Mouse (Mus musculus): Measurements from ENCODE around the gene Mat2a. TPM values are rescaled to one million over a fixed set of nuclear protein-coding genes. Genes with fewer than 3 reads are reported as not detected.
A peak's percentile ranks its signal among the peaks of the same experiment; 100 is the strongest.

Gene Mat2a
- 165 and 171 TPM in 2 replicates for polyA plus RNA-seq (2015; fragmentation: Nextera tagmentation; extraction: Ambion mirVana)

- DNase-seq (ENCODE audit: low spot score) (peak; percentile 96), ATAC-seq (peak; percentile 92)
- TF ChIP-seq EP300 (IDR thresholded peaks at IDR 0.05): 0 out of 2 replicates have a peak, but pooled peaks have one; percentile 3
- peak; percentile 85 for TF ChIP-seq CTCF (IDR thresholded peaks at IDR 0.05)
- H3K9me3 ChIP-seq (ENCODE audit: low read length): no peaks in the 10 kb centered on the region
- no peaks in the 10 kb centered on the region for H3K27me3 ChIP-seq (replicated peaks; ENCODE audit: insufficient read depth, low read length)
- H3K4me1 ChIP-seq (ENCODE audit: insufficient read depth, low read depth, low read length): peaks cover 13% of the 10 kb centered on the region
- H3K9ac ChIP-seq (replicated peaks; ENCODE audit: low read depth): peak within 1 kb of the TSS; percentile 99
- H3K27ac ChIP-seq (ENCODE audit: low read length): peak within 1 kb of the TSS; percentile 100
- peak within 1 kb of the TSS; percentile 98 for H3K4me3 ChIP-seq (ENCODE audit: low read depth, low read length)
- 0% methylated on average over 59 of the region's 77 CpGs for WGBS
- H3K4me2 ChIP-seq (replicated peaks; ENCODE audit: low read depth, low read length): peak within 1 kb of the TSS; percentile 89
- H3K36me3 ChIP-seq (ENCODE audit: insufficient read depth, low read length): peaks cover 14% of the 10 kb centered on the region
Measured at GRCm38 (mm10) chr6:72439355-72440185, at the start of gene Mat2a. Gene Mat2a, minus strand, starts transcription at chr6:72439558.

GRCm38 (mm10) chr6:72488850-72489249, 49.5 kb upstream of the Mat2a start:
- H3K36me3 ChIP-seq (ENCODE audit: insufficient read depth, low read length): no peaks in the 10 kb centered on the region
- no peak overlapping the region for H3K27ac ChIP-seq (ENCODE audit: low read length)
- H3K27me3 ChIP-seq (replicated peaks; ENCODE audit: insufficient read depth, low read length): no peaks in the 10 kb centered on the region
- H3K9ac ChIP-seq (replicated peaks; ENCODE audit: low read depth): no peak overlapping the region
- H3K9me3 ChIP-seq (ENCODE audit: low read length): no peaks in the 10 kb centered on the region
- no peak overlapping the region for H3K4me2 ChIP-seq (replicated peaks; ENCODE audit: low read depth, low read length)
- WGBS: 55% methylated on average over 3 of the region's 3 CpGs
- TF ChIP-seq CTCF (IDR thresholded peaks at IDR 0.05) (no peak), EP300 (IDR thresholded peaks at IDR 0.05) (no peak)
- no peaks in the 10 kb centered on the region for H3K4me1 ChIP-seq (ENCODE audit: insufficient read depth, low read depth, low read length)
- H3K4me3 ChIP-seq (ENCODE audit: low read depth, low read length): no peak overlapping the region
- ATAC-seq: no peak
- no peak for DNase-seq (ENCODE audit: low spot score)

- no peaks in the 10 kb centered on the region for H3K36me3 ChIP-seq (ENCODE audit: insufficient read depth, low read length)
- DNase-seq (ENCODE audit: low spot score): no peak
Measured at GRCm38 (mm10) chr6:72487282-72487681, 47.9 kb upstream of the Mat2a start.

GRCm38 (mm10) chr6:72486307-72486706, 46.9 kb upstream of the Mat2a start:
- DNase-seq (ENCODE audit: low spot score): no peak
- Histone ChIP-seq H3K36me3 (ENCODE audit: insufficient read depth, low read length) (no peaks in the 10 kb centered on the region), H3K9ac (replicated peaks; ENCODE audit: low read depth) (no peak overlapping the region), H3K4me3 (ENCODE audit: low read depth, low read length) (no peak overlapping the region), H3K27ac (ENCODE audit: low read length) (no peak overlapping the region), H3K27me3 (replicated peaks; ENCODE audit: insufficient read depth, low read length) (no peaks in the 10 kb centered on the region), H3K9me3 (ENCODE audit: low read length) (no peaks in the 10 kb centered on the region), H3K4me2 (replicated peaks; ENCODE audit: low read depth, low read length) (no peak overlapping the region), H3K4me1 (ENCODE audit: insufficient read depth, low read depth, low read length) (no peaks in the 10 kb centered on the region)
- no peak for TF ChIP-seq EP300 (IDR thresholded peaks at IDR 0.05)
- no peak for TF ChIP-seq CTCF (IDR thresholded peaks at IDR 0.05)
- ATAC-seq: no peak
- WGBS: 85% methylated on average over 6 of the region's 6 CpGs

More at GRCm38 (mm10) chr6:72487282-72487681, 47.9 kb upstream of the Mat2a start:
- WGBS: 62% methylated on average over 3 of the region's 3 CpGs
- Histone ChIP-seq H3K27ac (ENCODE audit: low read length) (no peak overlapping the region), H3K9ac (replicated peaks; ENCODE audit: low read depth) (no peak overlapping the region), H3K4me1 (ENCODE audit: insufficient read depth, low read depth, low read length) (no peaks in the 10 kb centered on the region), H3K4me3 (ENCODE audit: low read depth, low read length) (no peak overlapping the region), H3K4me2 (replicated peaks; ENCODE audit: low read depth, low read length) (no peak overlapping the region), H3K9me3 (ENCODE audit: low read length) (no peaks in the 10 kb centered on the region), H3K27me3 (replicated peaks; ENCODE audit: insufficient read depth, low read length) (no peaks in the 10 kb centered on the region)
- no peak for ATAC-seq
- TF ChIP-seq CTCF (IDR thresholded peaks at IDR 0.05) (no peak), EP300 (IDR thresholded peaks at IDR 0.05) (no peak)

- Histone ChIP-seq H3K4me3 (ENCODE audit: low read depth, low read length) (no peak overlapping the region), H3K27me3 (replicated peaks; ENCODE audit: insufficient read depth, low read length) (no peaks in the 10 kb centered on the region), H3K4me2 (replicated peaks; ENCODE audit: low read depth, low read length) (no peak overlapping the region), H3K4me1 (ENCODE audit: insufficient read depth, low read depth, low read length) (no peaks in the 10 kb centered on the region), H3K9me3 (ENCODE audit: low read length) (no peaks in the 10 kb centered on the region), H3K9ac (replicated peaks; ENCODE audit: low read depth) (no peak overlapping the region), H3K36me3 (ENCODE audit: insufficient read depth, low read length) (no peaks in the 10 kb centered on the region), H3K27ac (ENCODE audit: low read length) (no peak overlapping the region)
- no peak for TF ChIP-seq EP300 (IDR thresholded peaks at IDR 0.05)
- no peak for TF ChIP-seq CTCF (IDR thresholded peaks at IDR 0.05)
- 55% methylated on average over 4 of the region's 4 CpGs for WGBS
- ATAC-seq (no peak), DNase-seq (ENCODE audit: low spot score) (no peak)
Measured at GRCm38 (mm10) chr6:72484887-72485286, 45.5 kb upstream of the Mat2a start.

- Histone ChIP-seq H3K36me3 (ENCODE audit: insufficient read depth, low read length) (no peaks in the 10 kb centered on the region), H3K4me1 (ENCODE audit: insufficient read depth, low read depth, low read length) (no peaks in the 10 kb centered on the region), H3K4me3 (ENCODE audit: low read depth, low read length) (no peak overlapping the region), H3K27me3 (replicated peaks; ENCODE audit: insufficient read depth, low read length) (no peaks in the 10 kb centered on the region), H3K27ac (ENCODE audit: low read length) (no peak overlapping the region), H3K4me2 (replicated peaks; ENCODE audit: low read depth, low read length) (no peak overlapping the region), H3K9me3 (ENCODE audit: low read length) (no peaks in the 10 kb centered on the region), H3K9ac (replicated peaks; ENCODE audit: low read depth) (no peak overlapping the region)
- no peak for TF ChIP-seq EP300 (IDR thresholded peaks at IDR 0.05)
- no peak for TF ChIP-seq CTCF (IDR thresholded peaks at IDR 0.05)
- ATAC-seq: no peak
- DNase-seq (ENCODE audit: low spot score): no peak
- WGBS: 54% methylated on average over 2 of the region's 2 CpGs
Measured at GRCm38 (mm10) chr6:72482156-72482555, 42.8 kb upstream of the Mat2a start.

All from lung, postnatal 0 days (tissue).